Mouse (Mus musculus): ENCODE data around the gene Rab44. TPM values are rescaled to one million over a fixed set of nuclear protein-coding genes. Genes with fewer than 3 reads are reported as not detected.
A peak's percentile ranks its signal among the peaks of the same experiment; 100 is the strongest.

Gene Rab44
- total RNA-seq, 2 experiments from 2014 or later = 0.59 TPM; not detected in 1

DNA sequence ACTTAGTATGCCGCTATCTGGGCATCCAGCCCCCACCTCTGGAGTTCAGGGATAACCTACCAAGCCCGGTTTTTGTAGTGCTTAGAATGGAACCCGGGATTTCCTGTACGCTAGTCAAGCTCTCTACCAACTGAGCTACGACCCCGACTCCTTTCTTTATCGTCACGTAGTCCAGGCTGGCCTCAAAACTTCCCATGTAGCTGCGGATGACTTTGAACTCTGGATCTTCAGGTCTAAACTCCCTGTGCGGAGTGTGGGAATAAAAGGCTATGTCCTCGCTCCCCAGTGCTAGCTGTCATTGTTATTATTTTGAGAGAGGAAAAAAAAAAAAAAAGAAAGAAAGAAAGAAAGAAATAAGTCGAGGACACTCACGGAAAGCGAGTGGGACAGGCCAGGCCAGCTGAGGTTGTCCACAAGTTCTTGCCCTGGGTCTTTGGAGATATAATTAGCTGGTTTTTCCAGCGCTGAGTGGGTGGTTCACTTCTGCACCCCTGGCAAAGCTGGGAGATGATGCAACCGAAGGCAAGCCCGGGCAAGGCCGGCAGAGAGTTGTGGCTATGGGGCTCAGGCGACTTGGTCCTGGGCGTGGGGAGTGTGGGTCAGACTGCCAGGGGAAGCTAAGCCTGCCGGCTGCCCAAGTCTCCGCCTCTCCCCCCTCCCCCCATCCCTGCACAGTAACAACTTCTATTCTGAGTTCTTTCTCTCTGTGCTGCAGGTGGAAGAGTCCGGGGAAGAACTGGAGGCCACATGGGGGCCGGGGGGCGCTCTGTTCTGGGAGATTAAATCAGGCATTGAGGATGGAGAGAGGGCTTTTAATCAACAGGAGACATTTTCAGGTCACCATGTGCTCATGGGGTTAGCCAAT, 35.2 kb upstream of the Rab44 start:
- H3K4me3 ChIP-seq = peak overlapping the region; percentile 65
- no peak for TF ChIP-seq CTCF (IDR thresholded peaks at IDR 0.05)
- intact Hi-C loops (cut with DNase I) = no loop called here
- peak overlapping the region; percentile 91 for H3K27ac ChIP-seq
- DNase-seq = peak; percentile 93

DNA sequence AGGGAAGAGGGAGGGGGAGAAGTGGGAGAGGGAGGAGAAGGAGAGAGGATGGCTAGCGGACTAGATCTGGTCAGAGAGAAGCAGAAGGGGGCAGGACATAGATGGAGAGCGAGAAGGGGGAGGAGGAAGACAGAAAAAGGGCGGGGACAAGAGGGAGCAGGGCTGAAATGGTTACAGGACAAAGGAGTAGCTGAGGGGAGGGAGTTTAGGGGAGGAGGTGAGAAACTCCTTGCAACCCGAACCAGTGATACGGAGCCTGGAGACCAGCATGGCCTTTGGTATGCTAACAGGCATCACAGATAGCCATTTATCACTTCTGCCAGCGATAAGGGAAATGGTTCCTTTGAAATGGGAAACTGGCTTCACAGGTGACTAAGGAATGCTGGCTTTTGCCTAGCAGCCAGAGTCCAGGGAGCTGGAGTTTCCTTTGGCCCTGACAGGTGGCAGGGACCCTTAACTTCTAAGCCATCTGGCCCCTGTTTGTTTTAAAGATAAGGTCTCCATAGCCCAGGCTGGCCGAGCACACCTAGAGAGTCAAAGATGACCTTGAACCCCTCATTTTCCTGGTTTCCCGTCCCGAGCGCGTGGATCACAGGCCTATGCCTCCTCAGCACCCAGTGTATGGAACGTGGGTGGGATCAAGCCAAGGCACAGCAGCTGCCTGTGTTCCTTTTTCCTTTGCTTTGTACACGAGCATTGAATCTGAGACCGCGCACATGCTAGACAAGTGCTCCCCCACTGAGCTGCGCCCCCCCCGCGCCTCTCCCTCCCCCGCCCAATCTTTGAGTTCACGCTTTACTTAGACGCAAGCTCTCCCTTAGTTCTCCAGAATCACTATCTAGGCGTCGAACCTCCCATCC, 33.0 kb upstream of the Rab44 start:
- intact Hi-C loops (cut with DNase I) = no loop called here
- H3K4me3 ChIP-seq = no peak overlapping the region; the same call in 1 of the 2 replicates
- no peak for TF ChIP-seq CTCF (IDR thresholded peaks at IDR 0.05)
- DNase-seq = no peak
- H3K27ac ChIP-seq = 0 out of 2 replicates have a peak overlapping the region, but pooled peaks have one; percentile 0

DNA sequence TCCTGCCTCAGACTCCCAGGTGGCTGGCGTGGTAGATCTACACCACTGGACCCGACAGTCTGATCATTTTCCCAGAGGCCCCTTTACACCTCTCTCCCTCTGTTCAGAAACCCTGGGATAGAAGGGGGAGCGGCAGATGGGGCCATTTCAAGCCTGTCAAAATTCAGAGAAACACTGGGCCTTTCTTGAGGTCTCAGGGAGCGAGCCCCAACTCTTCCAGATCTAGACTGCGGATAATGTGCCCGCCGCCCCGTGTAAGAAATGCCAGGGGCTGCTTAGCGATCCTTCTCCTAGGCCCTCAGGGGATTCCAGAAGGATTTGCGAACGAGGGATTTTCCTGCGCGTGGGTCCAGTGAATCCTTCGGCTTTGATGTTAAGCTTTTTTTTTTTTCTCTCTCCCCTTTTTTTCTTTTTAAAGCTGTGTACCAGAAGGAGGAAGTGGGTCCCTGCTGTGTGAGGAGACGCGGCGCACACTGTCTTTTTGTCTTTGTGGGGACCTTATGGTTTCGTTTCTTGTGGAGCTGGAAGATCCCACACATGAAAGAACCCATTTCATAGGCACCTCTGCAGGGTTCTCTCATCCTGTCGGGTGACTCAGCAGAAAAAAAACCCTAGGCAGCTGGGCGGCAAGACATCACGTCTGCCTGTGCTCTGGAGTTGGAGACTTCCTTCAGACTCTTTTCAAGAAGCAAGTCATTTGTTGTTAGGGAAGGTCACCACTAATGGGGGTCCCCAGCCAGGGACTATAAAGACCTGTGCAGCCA, 32.1 kb upstream of the Rab44 start:
- no peak for TF ChIP-seq CTCF (IDR thresholded peaks at IDR 0.05)
- DNase-seq = no peak
- H3K27ac ChIP-seq = peak overlapping the region; percentile 20; the same call in 1 of the 2 replicates
- intact Hi-C loops (cut with DNase I) = no loop called here
- H3K4me3 ChIP-seq = peak overlapping the region; percentile 26

GRCm38 (mm10) chr17:29083586-29083985, 30.4 kb upstream of the Rab44 start:
- H3K27ac ChIP-seq = no peak overlapping the region
- no peak for DNase-seq

GRCm38 (mm10) chr17:29084656-29085055, 29.3 kb upstream of the Rab44 start:
- TF ChIP-seq CTCF (IDR thresholded peaks at IDR 0.05) = no peak
- intact Hi-C loops (cut with DNase I) = no loop called here
- H3K27ac ChIP-seq = no peak overlapping the region
- H3K4me3 ChIP-seq = no peak overlapping the region
- no peak for DNase-seq

More at GRCm38 (mm10) chr17:29083586-29083985, 30.4 kb upstream of the Rab44 start:
- no peak overlapping the region for H3K4me3 ChIP-seq
- no peak for TF ChIP-seq CTCF (IDR thresholded peaks at IDR 0.05)
- intact Hi-C loops (cut with DNase I) = no loop called here

DNA sequence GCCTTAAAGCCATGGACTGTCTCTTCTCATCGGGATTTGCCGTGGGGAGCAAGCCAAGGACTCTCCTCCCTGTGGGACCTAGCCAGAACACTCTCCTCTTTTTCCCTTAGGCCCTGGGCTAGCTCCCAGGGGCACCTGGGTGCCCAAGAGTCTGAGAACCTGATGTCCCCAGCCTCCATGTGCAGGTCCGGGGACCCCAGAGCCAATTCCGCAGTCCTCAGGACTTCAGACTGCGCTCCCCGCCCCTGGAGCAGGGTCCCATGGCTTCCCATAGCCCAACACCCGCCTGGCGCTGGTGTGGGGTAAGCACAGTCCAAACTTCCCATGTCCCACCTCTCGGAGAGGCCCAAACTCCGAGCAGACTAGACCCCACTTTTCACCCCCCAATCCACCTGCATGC, 28.7 kb upstream of the Rab44 start:
- Histone ChIP-seq H3K27ac (no peak overlapping the region), H3K4me3 (no peak overlapping the region)
- no peak for DNase-seq
- TF ChIP-seq CTCF (IDR thresholded peaks at IDR 0.05) = no peak
- intact Hi-C loops (cut with DNase I) = no loop called here

DNA sequence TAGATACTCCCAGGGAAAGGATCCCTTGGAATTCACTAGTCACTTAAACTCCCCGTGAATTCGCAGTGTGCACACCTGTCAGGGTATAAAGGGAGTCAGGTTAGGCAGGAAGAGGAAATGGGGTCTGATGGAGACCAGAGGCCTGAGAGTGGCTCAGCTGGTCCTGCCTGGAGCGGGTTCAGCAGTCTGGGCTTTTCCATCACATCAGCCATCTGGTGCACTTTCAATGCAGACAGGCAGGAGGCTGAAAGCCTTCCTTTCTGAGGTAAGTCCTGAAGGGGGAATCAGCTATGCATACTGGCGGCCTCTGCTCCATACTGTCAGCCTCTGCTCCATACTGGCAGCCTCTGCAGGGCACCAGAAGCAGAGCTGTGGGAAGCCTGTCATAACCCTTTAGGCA, 27.0 kb upstream of the Rab44 start:
- intact Hi-C loops (cut with DNase I) = no loop called here
- no peak overlapping the region for H3K27ac ChIP-seq
- no peak overlapping the region for H3K4me3 ChIP-seq
- TF ChIP-seq CTCF (IDR thresholded peaks at IDR 0.05) = no peak
- DNase-seq = no peak

DNA sequence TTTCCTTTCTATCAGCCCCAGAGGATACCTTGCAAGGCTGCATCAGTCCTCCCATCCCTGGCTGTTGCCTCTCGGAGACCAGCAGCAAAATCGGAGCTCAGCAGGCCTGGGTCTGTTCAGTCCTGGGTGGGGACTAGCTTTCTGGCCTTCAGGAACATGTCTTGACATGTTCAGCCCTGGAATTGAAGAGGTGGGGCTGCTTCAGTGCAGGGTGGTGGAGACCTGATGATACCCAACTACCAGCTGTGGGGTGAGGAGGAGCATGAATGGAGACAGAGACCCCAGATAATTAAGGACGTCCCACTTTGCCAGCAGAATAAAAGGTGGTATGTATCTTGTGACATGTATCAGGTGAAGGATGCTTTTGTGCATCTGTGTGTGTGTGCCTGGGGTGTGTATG, 23.2 kb upstream of the Rab44 start, which contains the start of gene Cdkn1a:
Gene Cdkn1a (plus strand): TSS at position 201 of the 400 bp plus-strand sequence.
- intact Hi-C loops (cut with DNase I) = no loop called here
- Histone ChIP-seq H3K27ac (no peak within 1 kb of the TSS), H3K4me3 (no peak within 1 kb of the TSS)
- DNase-seq = no peak
- no peak for TF ChIP-seq CTCF (IDR thresholded peaks at IDR 0.05)

DNA sequence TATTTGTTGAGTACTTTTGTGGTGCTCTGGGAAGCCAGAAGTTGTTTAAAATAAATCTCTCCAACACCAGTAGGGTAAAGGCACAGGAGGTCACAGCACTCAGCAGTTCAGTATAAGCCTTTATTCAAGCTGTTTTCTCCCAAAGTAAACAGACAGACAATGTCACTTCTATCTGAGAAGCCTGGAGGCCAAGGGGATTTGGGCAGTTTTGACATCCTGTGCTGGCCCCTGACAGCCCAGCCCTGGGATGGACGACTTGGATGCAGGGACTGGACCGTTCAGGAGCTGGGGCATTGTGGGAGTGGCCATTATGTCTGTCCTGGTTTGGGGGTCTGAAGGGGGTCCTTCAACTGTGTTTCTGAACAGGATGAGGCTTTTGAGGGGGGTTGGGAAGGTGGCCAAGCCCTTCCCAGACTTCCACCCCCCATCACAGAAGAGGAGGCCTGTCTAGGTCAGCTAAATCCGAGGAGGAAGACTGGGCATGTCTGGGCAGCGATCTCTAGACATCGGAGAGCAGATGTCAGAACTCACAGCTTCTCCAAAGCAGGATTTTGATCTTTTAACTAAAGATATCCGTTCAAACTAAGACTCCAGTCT, 22.5 kb upstream of the Rab44 start:
- DNase-seq = no peak
- intact Hi-C loops (cut with DNase I) = no loop called here
- Histone ChIP-seq H3K27ac (no peak overlapping the region), H3K4me3 (no peak overlapping the region)
- TF ChIP-seq CTCF (IDR thresholded peaks at IDR 0.05) = no peak

DNA sequence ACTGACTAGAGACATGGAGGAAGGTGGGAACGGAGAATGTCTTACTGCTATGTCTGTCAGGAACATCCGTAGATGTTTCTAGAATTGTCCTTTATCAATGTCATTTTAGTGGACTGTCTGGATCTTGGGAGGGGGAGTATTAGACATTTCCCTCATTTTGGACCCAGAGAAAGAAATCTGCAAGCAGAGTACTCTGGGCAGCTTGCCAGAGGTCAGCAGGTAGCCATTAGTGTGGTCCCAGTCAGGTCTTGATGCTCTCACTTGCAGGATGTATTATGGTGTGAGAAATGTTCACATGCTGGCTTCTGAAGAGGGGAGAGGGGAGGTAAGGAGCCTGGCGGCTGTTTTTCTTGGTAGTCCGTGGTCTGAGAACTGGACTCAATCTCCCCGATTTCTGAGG, 21.4 kb upstream of the Rab44 start:
- Histone ChIP-seq H3K4me3 (no peak overlapping the region), H3K27ac (no peak overlapping the region)
- intact Hi-C loops (cut with DNase I) = loop anchor here (2.0 kb wide), 1 partner anchor 36 kb away; no protein-coding TSS in a partner anchor
- no peak for TF ChIP-seq CTCF (IDR thresholded peaks at IDR 0.05)
- DNase-seq = no peak

- no peak for TF ChIP-seq CTCF (IDR thresholded peaks at IDR 0.05)
- peak overlapping the region; percentile 75 for H3K4me3 ChIP-seq
- DNase-seq = peak; percentile 95
- peak overlapping the region; percentile 87 for H3K27ac ChIP-seq
- intact Hi-C loops (cut with DNase I) = loop anchor here (2.0 kb wide), 1 partner anchor 37 kb away; no protein-coding TSS in a partner anchor
These were observed 20.6 kb upstream of the Rab44 start for GRCm38 (mm10) chr17:29093110-29093952.

Measured in gastrocnemius, adult 2 months (tissue).